Mouse (Mus musculus) embryonic facial prominence, embryonic 11.5 days (tissue): ENCODE measurements around the gene Mief1. TPM values are rescaled to one million over a fixed set of nuclear protein-coding genes. Genes with fewer than 3 reads are reported as not detected.

Experiments
- ATAC-seq: fragments of 200-750 bp; cut with Nextera tagmentation; replicated peaks from 2 replicates; pipeline ENCODE4 v1.8.0; 2017; ENCODE audit warnings: low read depth; ENCODE audit not compliant: insufficient number of reproducible peaks, low FRiP score, low TSS enrichment
- DNase-seq: peaks from one replicate; pipeline ENCODE4 v3.0.0-alpha.2; 2015; ENCODE audit warnings: low spot score
- H3K27ac ChIP-seq: fragments of 300-500 bp; sonication (generic); replicated peaks from 2 replicates; pipeline ENCODE4 v1.5.1; 2014; ENCODE audit warnings: mild to moderate bottlenecking, low read depth, low read length, control low read depth
- H3K27me3 ChIP-seq: fragments of 300-500 bp; sonication (generic); 2 replicates; pipeline ENCODE4 v1.6.1; 2014; ENCODE audit warnings: mild to moderate bottlenecking, low read length, moderate library complexity, mixed read lengths; ENCODE audit not compliant: control insufficient read depth, insufficient read depth
- H3K36me3 ChIP-seq: fragments of 300-500 bp; sonication (generic); replicated peaks from 2 replicates; pipeline ENCODE4 v1.6.1; 2014; ENCODE audit warnings: low read depth, mild to moderate bottlenecking, low read length, moderate library complexity, mixed read lengths; ENCODE audit not compliant: control insufficient read depth, insufficient read depth
- H3K4me1 ChIP-seq: fragments of 300-500 bp; sonication (generic); 2 replicates; pipeline ENCODE4 v1.6.1; 2014; ENCODE audit warnings: low read length, mixed read lengths; ENCODE audit not compliant: control insufficient read depth, insufficient read depth
- H3K4me2 ChIP-seq: fragments of 300-500 bp; sonication (generic); 2 replicates; pipeline ENCODE4 v1.6.1; 2014; ENCODE audit warnings: low read depth, mild to moderate bottlenecking, control low read depth, low read length, moderate library complexity
- H3K4me3 ChIP-seq: fragments of 300-500 bp; sonication (generic); 2 replicates; pipeline ENCODE4 v1.5.1; 2014; ENCODE audit warnings: low read depth, low read length, control low read depth
- H3K9ac ChIP-seq: fragments of 300-500 bp; sonication (generic); replicated peaks from 2 replicates; pipeline ENCODE4 v1.6.1; 2014; ENCODE audit warnings: mild to moderate bottlenecking, control low read depth, low read length
- H3K9me3 ChIP-seq: fragments of 300-500 bp; sonication (generic); replicated peaks from 2 replicates; pipeline ENCODE4 v1.6.1; 2016; ENCODE audit warnings: mild to moderate bottlenecking, low read length, inconsistent platforms, mixed read lengths; ENCODE audit not compliant: control insufficient read depth
- WGBS: fragments of 180-500 bp; shearing (Covaris S2); extraction: QIAGEN DNeasy Blood & Tissue Kit; methylation state at CpG from one replicate; pipeline ENCODE4 v1.1.7; 2014; 5-methylcytosine and 5-hydroxymethylcytosine counted together
- polyA plus RNA-seq: library from polyadenylated mRNA; unstranded; fragments of >200 nt; fragmentation: Nextera tagmentation; extraction: Ambion mirVana; gene quantifications from 2 replicates; pipeline ENCODE4 v1.2.1, GENCODE M21; 2014

The Mief1 gene
- polyA plus RNA-seq, 1 experiment from 2014 or later = 35.7 TPM

- Histone ChIP-seq H3K9ac (no peak overlapping the region), H3K4me2 (no peak overlapping the region), H3K4me3 (no peak overlapping the region), H3K4me1 (no peaks in the 10 kb centered on the region), H3K27me3 (no peaks in the 10 kb centered on the region), H3K9me3 (no peaks in the 10 kb centered on the region), H3K36me3 (no peaks in the 10 kb centered on the region), H3K27ac (no peak overlapping the region)
- WGBS = 35% methylated on average over 4 of the region's 4 CpGs
- ATAC-seq = no peak
- peak; percentile 68 for DNase-seq
Observed at GRCm38 (mm10) chr15:80203406-80203805, 30.4 kb upstream of the Mief1 start.

- 77% methylated on average over 3 of the region's 3 CpGs for WGBS
- Histone ChIP-seq H3K4me2 (no peak overlapping the region), H3K27me3 (no peaks in the 10 kb centered on the region), H3K9ac (no peak overlapping the region), H3K4me3 (no peak overlapping the region), H3K4me1 (no peaks in the 10 kb centered on the region), H3K36me3 (no peaks in the 10 kb centered on the region), H3K27ac (no peak overlapping the region), H3K9me3 (no peaks in the 10 kb centered on the region)
- ATAC-seq = no peak
- DNase-seq = no peak
Observed at GRCm38 (mm10) chr15:80206057-80206565, 27.7 kb upstream of the Mief1 start.

- Histone ChIP-seq H3K4me3 (no peak overlapping the region), H3K9me3 (no peaks in the 10 kb centered on the region), H3K4me2 (no peak overlapping the region), H3K9ac (no peak overlapping the region), H3K36me3 (peaks cover 3% of the 10 kb centered on the region; the same call in 1 of the 2 replicates), H3K4me1 (no peaks in the 10 kb centered on the region), H3K27ac (no peak overlapping the region), H3K27me3 (no peaks in the 10 kb centered on the region)
- 33% methylated on average over 4 of the region's 4 CpGs for WGBS
- DNase-seq = no peak
- no peak for ATAC-seq
Observed at GRCm38 (mm10) chr15:80208446-80208845, 25.4 kb upstream of the Mief1 start.

- Histone ChIP-seq H3K36me3 (peaks cover 3% of the 10 kb centered on the region; the same call in 1 of the 2 replicates), H3K4me3 (no peak overlapping the region), H3K27ac (no peak overlapping the region), H3K4me1 (no peaks in the 10 kb centered on the region), H3K4me2 (no peak overlapping the region), H3K27me3 (no peaks in the 10 kb centered on the region), H3K9ac (no peak overlapping the region), H3K9me3 (no peaks in the 10 kb centered on the region)
- no peak for DNase-seq
- ATAC-seq = no peak
Observed at GRCm38 (mm10) chr15:80213688-80214087, 20.1 kb upstream of the Mief1 start.

GRCm38 (mm10) chr15:80215716-80216479, 17.9 kb upstream of the Mief1 start:
- Histone ChIP-seq H3K4me1 (peaks cover 3% of the 10 kb centered on the region; the same call in 1 of the 2 replicates), H3K9me3 (no peaks in the 10 kb centered on the region), H3K4me3 (no peak overlapping the region), H3K27me3 (no peaks in the 10 kb centered on the region), H3K36me3 (peaks cover 3% of the 10 kb centered on the region; the same call in 1 of the 2 replicates), H3K27ac (no peak overlapping the region), H3K9ac (no peak overlapping the region), H3K4me2 (no peak overlapping the region)
- DNase-seq (peak; percentile 33), ATAC-seq (no peak)
- 15% methylated on average over 10 of the region's 10 CpGs for WGBS

- H3K9me3 ChIP-seq = no peaks in the 10 kb centered on the region
- H3K4me2 ChIP-seq = no peak overlapping the region
- no peaks in the 10 kb centered on the region for H3K27me3 ChIP-seq
- H3K4me3 ChIP-seq = no peak overlapping the region
- no peak overlapping the region for H3K27ac ChIP-seq
- H3K4me1 ChIP-seq = peaks cover 3% of the 10 kb centered on the region; the same call in 1 of the 2 replicates
- peaks cover 3% of the 10 kb centered on the region; the same call in 1 of the 2 replicates for H3K36me3 ChIP-seq
- ATAC-seq (no peak), DNase-seq (no peak)
- H3K9ac ChIP-seq = no peak overlapping the region
- 63% methylated on average over 9 of the region's 9 CpGs for WGBS
Observed at GRCm38 (mm10) chr15:80216480-80216820, 17.4 kb upstream of the Mief1 start.

GRCm38 (mm10) chr15:80217476-80217875, 16.3 kb upstream of the Mief1 start:
- WGBS = 93% methylated on average over 10 of the region's 10 CpGs
- Histone ChIP-seq H3K27me3 (no peaks in the 10 kb centered on the region), H3K36me3 (no peaks in the 10 kb centered on the region), H3K4me3 (no peak overlapping the region), H3K9me3 (no peaks in the 10 kb centered on the region), H3K4me2 (no peak overlapping the region), H3K9ac (no peak overlapping the region), H3K27ac (no peak overlapping the region), H3K4me1 (peaks cover 3% of the 10 kb centered on the region; the same call in 1 of the 2 replicates)
- DNase-seq = no peak
- ATAC-seq = no peak

- Histone ChIP-seq H3K36me3 (no peaks in the 10 kb centered on the region), H3K4me3 (no peak overlapping the region), H3K9me3 (no peaks in the 10 kb centered on the region), H3K4me2 (no peak overlapping the region), H3K27me3 (no peaks in the 10 kb centered on the region), H3K27ac (no peak overlapping the region), H3K4me1 (peaks cover 3% of the 10 kb centered on the region; the same call in 1 of the 2 replicates), H3K9ac (no peak overlapping the region)
- ATAC-seq (no peak), DNase-seq (peak; percentile 53)
- 45% methylated on average over 14 of the region's 14 CpGs for WGBS
Observed at GRCm38 (mm10) chr15:80219211-80219610, 14.6 kb upstream of the Mief1 start.
